Mouse (Mus musculus): ENCODE results near the gene Mvb12a. TPM values are rescaled to one million over a fixed set of nuclear protein-coding genes. Genes with fewer than 3 reads are reported as not detected.

Gene Mvb12a
- total and polyA plus RNA-seq, 3 experiments: 80.5 to 157 (median 128) TPM

- in situ Hi-C loops (cut with MboI; ENCODE audit: low pct_ligation_motif_present, low pct_unique_long_range_greater_than_20kb, low sequenced_read_pairs) (no loop called here), dilution Hi-C loops (cut with MboI; ENCODE audit: extremely low pct_ligation_motif_present, extremely low pct_unique_long_range_greater_than_20kb, low sequenced_read_pairs) (no loop called here)
- no peak for DNase-seq (ENCODE audit: extremely low read depth)
- no peaks in the 10 kb centered on the region for H3K9me3 ChIP-seq (replicated peaks; ENCODE audit: low read length)
- H3K9ac ChIP-seq (ENCODE audit: insufficient read depth, low read depth): no peak overlapping the region
- TF ChIP-seq MYC (IDR thresholded peaks at IDR 0.05; ENCODE audit: low read depth, low read length) (no peak), PAX5 (IDR thresholded peaks at IDR 0.05; ENCODE audit: low read length) (no peak), KAT2A (IDR thresholded peaks at IDR 0.05; ENCODE audit: insufficient replicate concordance, low read length) (no peak), MAX (IDR thresholded peaks at IDR 0.05; ENCODE audit: low read length) (no peak), NELFE (IDR thresholded peaks at IDR 0.05; ENCODE audit: low read depth, low read length) (no peak), POLR2A (IDR thresholded peaks at IDR 0.05; ENCODE audit: low read depth, low read length) (no peak), ZMIZ1 (IDR thresholded peaks at IDR 0.05; ENCODE audit: low read depth, low read length) (no peak), TBP (conservative IDR thresholded peaks at IDR 0.05; ENCODE audit: low read depth, low read length) (no peak)
- H3K4me1 ChIP-seq (ENCODE audit: control insufficient read depth in 1 of 2, insufficient read depth in 2 of 2): peaks cover 11 to 13% of the 10 kb centered on the region in 2 experiments
- no peaks in the 10 kb centered on the region for H3K36me3 ChIP-seq (replicated peaks in 1 of 2; ENCODE audit: control insufficient read depth in 1 of 2, insufficient read depth in 1 of 2, low read length in 1 of 2)
- H3K4me3 ChIP-seq (replicated peaks in 1 of 3; ENCODE audit: low read depth in 2 of 3, low read length in 2 of 3, poor library complexity in 1 of 3): no peak overlapping the region
- H3K27me3 ChIP-seq (replicated peaks): peaks cover 2% of the 10 kb centered on the region
- no peak overlapping the region for H3K27ac ChIP-seq (ENCODE audit: insufficient read depth, low read depth)
- H3K79me2 ChIP-seq (replicated peaks; ENCODE audit: control insufficient read depth, extremely low read depth, insufficient read depth, poor library complexity, severe bottlenecking): no peaks in the 10 kb centered on the region
- H3K4me2 ChIP-seq (ENCODE audit: insufficient read depth, low read depth, poor library complexity, severe bottlenecking): no peak overlapping the region
Measured at GRCm38 (mm10) chr8:71575020-71575419, 32.3 kb downstream of the Mvb12a start.

- Histone ChIP-seq H3K27me3 (replicated peaks) (no peaks in the 10 kb centered on the region), H3K4me1 (ENCODE audit: control insufficient read depth in 1 of 2, insufficient read depth in 2 of 2) (peaks cover 13 to 21% of the 10 kb centered on the region in 2 experiments), H3K36me3 (replicated peaks in 1 of 2; ENCODE audit: control insufficient read depth in 1 of 2, insufficient read depth in 1 of 2, low read length in 1 of 2) (peaks cover 3 to 8% of the 10 kb centered on the region in 2 experiments), H3K9me3 (replicated peaks; ENCODE audit: low read length) (no peaks in the 10 kb centered on the region), H3K9ac (ENCODE audit: insufficient read depth, low read depth) (no peak overlapping the region), H3K4me3 (replicated peaks in 1 of 3; ENCODE audit: low read depth in 2 of 3, low read length in 2 of 3, poor library complexity in 1 of 3) (no peak overlapping the region), H3K4me2 (ENCODE audit: insufficient read depth, low read depth, poor library complexity, severe bottlenecking) (no peak overlapping the region), H3K79me2 (replicated peaks; ENCODE audit: control insufficient read depth, extremely low read depth, insufficient read depth, poor library complexity, severe bottlenecking) (no peaks in the 10 kb centered on the region), H3K27ac (ENCODE audit: insufficient read depth, low read depth) (no peak overlapping the region)
- dilution Hi-C loops (cut with MboI; ENCODE audit: extremely low pct_ligation_motif_present, extremely low pct_unique_long_range_greater_than_20kb, low sequenced_read_pairs): no loop called here
- DNase-seq (ENCODE audit: extremely low read depth): no peak
- no peak for TF ChIP-seq MAX (IDR thresholded peaks at IDR 0.05; ENCODE audit: low read length)
- TF ChIP-seq CHD2 (IDR thresholded peaks at IDR 0.05; ENCODE audit: low read length): no peak
- no peak for TF ChIP-seq CHD1 (IDR thresholded peaks at IDR 0.05; ENCODE audit: low read depth, low read length)
- TF ChIP-seq ZMIZ1 (IDR thresholded peaks at IDR 0.05; ENCODE audit: low read depth, low read length): no peak
- TF ChIP-seq POLR2AphosphoS2 (IDR thresholded peaks at IDR 0.05; ENCODE audit: low read depth, low read length): no peak
- TF ChIP-seq SIN3A (IDR thresholded peaks at IDR 0.05; ENCODE audit: low read length): no peak
- no peak for TF ChIP-seq SMC3 (IDR thresholded peaks at IDR 0.05; ENCODE audit: low read depth, low read length)
- no peak for TF ChIP-seq PAX5 (IDR thresholded peaks at IDR 0.05; ENCODE audit: low read length)
- TF ChIP-seq ZKSCAN1 (IDR thresholded peaks at IDR 0.05; ENCODE audit: borderline replicate concordance, low read depth, low read length): no peak
- no peak for TF ChIP-seq RAD21 (IDR thresholded peaks at IDR 0.05; ENCODE audit: low read depth, low read length)
- TF ChIP-seq CTCF (conservative IDR thresholded peaks at IDR 0.05 in 1 of 2, IDR thresholded peaks at IDR 0.05 in 1 of 2; ENCODE audit: low read depth in 2 of 2, low read length in 2 of 2): no peak
- no peak for TF ChIP-seq ETS1 (conservative IDR thresholded peaks at IDR 0.05; ENCODE audit: low read depth, low read length)
- no peak for TF ChIP-seq BHLHE40 (IDR thresholded peaks at IDR 0.05; ENCODE audit: low read depth, low read length)
- no peak for TF ChIP-seq UBTF (IDR thresholded peaks at IDR 0.05; ENCODE audit: low read depth, low read length)
- no peak for TF ChIP-seq USF1 (IDR thresholded peaks at IDR 0.05; ENCODE audit: low read depth, low read length)
- TF ChIP-seq RCOR1 (conservative IDR thresholded peaks at IDR 0.05; ENCODE audit: low read depth, low read length): no peak
- in situ Hi-C loops (cut with MboI; ENCODE audit: low pct_ligation_motif_present, low pct_unique_long_range_greater_than_20kb, low sequenced_read_pairs): no loop called here
Measured at GRCm38 (mm10) chr8:71577856-71578387, 35.2 kb downstream of the Mvb12a start.
